Mouse (Mus musculus): Measurements from ENCODE around the gene Pygo2. TPM values are rescaled to one million over a fixed set of nuclear protein-coding genes. Genes with fewer than 3 reads are reported as not detected.

Pygo2 gene
- total RNA-seq (2012; rRNA removed) (40.2 and 40.8 TPM in 2 replicates), total RNA-seq (2014; rRNA removed) (21.5 and 21.9 TPM in 2 replicates), polyA plus RNA-seq (2012; ENCODE audit: insufficient read length, low read depth) (29.7 and 31.7 TPM in 2 replicates)

- Histone ChIP-seq H3K27me3 (replicated peaks) (no peaks in the 10 kb centered on the region), H3K79me2 (replicated peaks; ENCODE audit: control insufficient read depth, extremely low read depth, insufficient read depth, poor library complexity, severe bottlenecking) (peaks cover 19% of the 10 kb centered on the region), H3K9ac (ENCODE audit: insufficient read depth, low read depth) (peak within 1 kb of the TSS; percentile 93), H3K36me3 (replicated peaks in 1 of 2; ENCODE audit: control insufficient read depth in 1 of 2, insufficient read depth in 1 of 2, low read length in 1 of 2) (peaks cover 42 to 64% of the 10 kb centered on the region in 2 experiments), H3K27ac (ENCODE audit: insufficient read depth, low read depth) (peak within 1 kb of the TSS; percentile 68), H3K4me2 (ENCODE audit: insufficient read depth, low read depth, poor library complexity, severe bottlenecking) (peak within 1 kb of the TSS; percentile 95), H3K9me3 (replicated peaks; ENCODE audit: low read length) (no peaks in the 10 kb centered on the region), H3K4me1 (ENCODE audit: control insufficient read depth in 1 of 2, insufficient read depth in 2 of 2) (peaks cover 0 to 16% of the 10 kb centered on the region in 2 experiments; a peak in 2 of 4 replicates), H3K4me3 (replicated peaks in 1 of 3; ENCODE audit: low read depth in 2 of 3, low read length in 2 of 3, poor library complexity in 1 of 3) (peak within 1 kb of the TSS; percentile 70 to 96 (median 95))
- peak; percentile 95 for DNase-seq (ENCODE audit: extremely low read depth)
- dilution Hi-C loops (cut with MboI; ENCODE audit: extremely low pct_ligation_motif_present, extremely low pct_unique_long_range_greater_than_20kb, low sequenced_read_pairs) (no loop called here), in situ Hi-C loops (cut with MboI; ENCODE audit: low pct_ligation_motif_present, low pct_unique_long_range_greater_than_20kb, low sequenced_read_pairs) (no loop called here)
- TF ChIP-seq ZNF384 (IDR thresholded peaks at IDR 0.05; ENCODE audit: low read depth, low read length) (no peak), SIN3A (IDR thresholded peaks at IDR 0.05; ENCODE audit: low read length) (peak; percentile 67; the same call in 1 of the 2 replicates), PAX5 (IDR thresholded peaks at IDR 0.05; ENCODE audit: low read length) (no peak), MAZ (IDR thresholded peaks at IDR 0.05; ENCODE audit: low read depth, low read length) (peak; percentile 79; the same call in 1 of the 2 replicates), JUND (conservative IDR thresholded peaks at IDR 0.05; ENCODE audit: low read depth, low read length) (no peak), UBTF (IDR thresholded peaks at IDR 0.05; ENCODE audit: low read depth, low read length) (no peak), BHLHE40 (IDR thresholded peaks at IDR 0.05; ENCODE audit: low read depth, low read length) (no peak), E2F4 (IDR thresholded peaks at IDR 0.05; ENCODE audit: insufficient replicate concordance, low read depth, low read length) (no peak), ZC3H11A (IDR thresholded peaks at IDR 0.05; ENCODE audit: low read depth, low read length) (no peak), CHD1 (IDR thresholded peaks at IDR 0.05; ENCODE audit: low read depth, low read length) (no peak), JUN (IDR thresholded peaks at IDR 0.05; ENCODE audit: insufficient read depth, low read depth, low read length) (no peak), POLR2AphosphoS2 (IDR thresholded peaks at IDR 0.05; ENCODE audit: low read depth, low read length) (peak; percentile 98), ZKSCAN1 (IDR thresholded peaks at IDR 0.05; ENCODE audit: borderline replicate concordance, low read depth, low read length) (no peak), ELF1 (IDR thresholded peaks at IDR 0.05; ENCODE audit: low read depth, low read length) (peak; percentile 88), RCOR1 (conservative IDR thresholded peaks at IDR 0.05; ENCODE audit: low read depth, low read length) (no peak), NELFE (IDR thresholded peaks at IDR 0.05; ENCODE audit: low read depth, low read length) (peak; percentile 80), MAX (IDR thresholded peaks at IDR 0.05; ENCODE audit: low read length) (0 out of 2 replicates have a peak, but pooled peaks have one; percentile 42), MEF2A (IDR thresholded peaks at IDR 0.05; ENCODE audit: borderline replicate concordance, low read depth, low read length) (peak; percentile 63; the same call in 1 of the 2 replicates), TBP (conservative IDR thresholded peaks at IDR 0.05; ENCODE audit: low read depth, low read length) (no peak), SMC3 (IDR thresholded peaks at IDR 0.05; ENCODE audit: low read depth, low read length) (no peak; the same call in 1 of the 2 replicates), GABPA (IDR thresholded peaks at IDR 0.05; ENCODE audit: insufficient replicate concordance, low read depth, low read length) (no peak), ZMIZ1 (IDR thresholded peaks at IDR 0.05; ENCODE audit: low read depth, low read length) (no peak; the same call in 1 of the 2 replicates), MAFK (IDR thresholded peaks at IDR 0.05; ENCODE audit: insufficient replicate concordance, low read length) (no peak), HCFC1 (IDR thresholded peaks at IDR 0.05; ENCODE audit: low read depth, low read length) (peak; percentile 79), KAT2A (IDR thresholded peaks at IDR 0.05; ENCODE audit: insufficient replicate concordance, low read length) (no peak), EP300 (IDR thresholded peaks at IDR 0.05; ENCODE audit: low read length) (no peak), USF1 (IDR thresholded peaks at IDR 0.05; ENCODE audit: low read depth, low read length) (no peak), POLR2A (IDR thresholded peaks at IDR 0.05; ENCODE audit: low read depth, low read length) (peak; percentile 80), RAD21 (IDR thresholded peaks at IDR 0.05; ENCODE audit: low read depth, low read length) (no peak), MYC (IDR thresholded peaks at IDR 0.05; ENCODE audit: low read depth, low read length) (no peak), CTCF (conservative IDR thresholded peaks at IDR 0.05 in 1 of 2, IDR thresholded peaks at IDR 0.05 in 1 of 2; ENCODE audit: low read depth in 2 of 2, low read length in 2 of 2) (no peak), IRF4 (IDR thresholded peaks at IDR 0.05; ENCODE audit: low read depth, low read length) (peak; percentile 51), CHD2 (IDR thresholded peaks at IDR 0.05; ENCODE audit: low read length) (no peak; the same call in 1 of the 2 replicates), NRF1 (IDR thresholded peaks at IDR 0.05; ENCODE audit: low read depth, low read length) (peak; percentile 71), MXI1 (IDR thresholded peaks at IDR 0.05; ENCODE audit: low read depth, low read length) (no peak; the same call in none of the 2 replicates), ETS1 (conservative IDR thresholded peaks at IDR 0.05; ENCODE audit: low read depth, low read length) (no peak), TCF12 (IDR thresholded peaks at IDR 0.05; ENCODE audit: low read depth, low read length) (0 out of 2 replicates have a peak, but pooled peaks have one; percentile 58)
These were observed at the start of gene Pygo2 for GRCm38 (mm10) chr3:89430171-89431159. Gene Pygo2, plus strand, starts transcription at chr3:89430214.

All from CH12.LX (cell line).